Mouse (Mus musculus): ENCODE measurements around the gene Olfr417. TPM values are rescaled to one million over a fixed set of nuclear protein-coding genes. Genes with fewer than 3 reads are reported as not detected.
"Not testable (repeated sequence)": the region's sequence is repeated elsewhere in the genome, so short reads cannot be mapped to it uniquely, and the experiment has no call there.

Gene Olfr417
- not detected for total RNA-seq (2021)
- long read RNA-seq = 0 reads

DNA sequence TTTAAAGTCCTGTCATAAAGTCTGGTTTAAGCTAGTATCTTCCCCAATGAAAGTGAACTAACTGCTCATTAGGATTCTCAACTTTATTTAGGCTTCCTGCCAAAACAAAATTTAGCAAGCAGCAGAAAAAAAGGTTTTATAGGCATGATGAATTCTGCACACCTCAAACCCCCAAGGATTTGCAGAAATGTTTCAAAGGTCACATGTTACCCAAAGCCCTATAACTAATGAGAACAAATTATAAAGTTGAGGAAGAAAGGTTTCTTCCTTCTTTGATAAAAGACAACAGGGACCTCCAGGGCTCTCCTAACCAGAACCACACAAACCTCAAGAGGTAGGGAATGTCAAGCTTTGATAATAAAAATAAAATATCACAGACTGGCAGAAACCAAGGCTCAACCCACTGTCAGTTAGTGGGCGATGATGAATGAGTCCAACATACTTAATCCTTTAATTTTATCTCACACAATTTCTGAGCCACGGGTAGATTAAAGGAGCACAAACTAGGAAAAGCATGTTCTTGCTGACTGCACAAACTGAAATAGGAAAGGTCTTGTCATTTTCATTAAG, at the start of gene Olfr417:
TSS of gene Olfr417 (plus strand) at position 241 of the 570 bp plus-strand sequence.
- DNase-seq (ENCODE audit: low spot score in 2 of 2) = no peak

DNA sequence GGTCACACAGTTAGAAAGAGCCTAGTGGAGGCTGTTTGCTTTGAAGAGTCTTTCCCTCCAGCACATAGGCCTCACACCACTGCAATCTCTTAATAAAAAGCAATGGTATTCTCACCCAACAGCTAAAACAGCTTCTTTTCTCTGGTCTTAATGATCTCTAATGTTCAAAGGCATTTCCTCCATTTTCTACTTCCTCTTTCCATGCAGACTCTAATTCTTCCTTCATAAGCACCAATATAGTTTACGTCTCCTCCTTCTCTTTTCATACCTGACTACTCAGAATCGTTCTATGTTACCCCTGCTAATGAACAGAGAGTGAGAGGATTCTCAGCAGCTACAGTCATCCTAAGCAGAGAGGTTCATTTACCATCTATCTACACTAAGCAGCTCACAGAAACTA, 47.6 kb upstream of the Olfr417 start:
- no peak for DNase-seq (ENCODE audit: low spot score in 2 of 2)

DNA sequence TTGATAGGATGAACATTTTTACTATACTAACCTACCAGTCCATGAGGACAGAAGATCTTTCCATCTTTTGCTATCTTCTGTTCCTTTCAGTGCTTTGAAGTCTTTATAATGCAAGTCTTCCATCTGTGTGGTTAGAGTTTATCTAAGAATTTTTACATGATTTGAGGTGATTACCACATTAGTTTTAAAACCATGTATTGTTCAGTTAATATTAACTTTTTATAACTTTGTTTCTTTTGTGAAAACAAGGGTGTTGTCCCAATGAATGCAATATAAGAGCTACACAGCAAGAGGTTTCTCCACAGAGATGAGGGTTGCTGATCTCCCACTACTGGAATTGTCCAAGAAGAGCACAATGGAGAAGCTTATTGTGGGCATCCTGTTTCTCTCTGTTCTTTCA, 34.7 kb upstream of the Olfr417 start, which contains the start of gene Mptx1:
TSS of gene Mptx1 (plus strand) at position 301 of the 400 bp plus-strand sequence.
- no peak for DNase-seq (ENCODE audit: low spot score in 2 of 2)

GRCm38 (mm10) chr1:174353636-174354035, 11.3 kb upstream of the Olfr417 start:
- not testable (repeated sequence) for DNase-seq (ENCODE audit: low spot score in 2 of 2)

- no peak for DNase-seq (ENCODE audit: low spot score in 2 of 2)
Measured at GRCm38 (mm10) chr1:174354640-174355039, 10.3 kb upstream of the Olfr417 start.

- no peak for DNase-seq (ENCODE audit: low spot score in 2 of 2)
Measured at GRCm38 (mm10) chr1:174373799-174374198, 8.9 kb downstream of the Olfr417 start.

- no peak for DNase-seq (ENCODE audit: low spot score in 2 of 2)
Measured at GRCm38 (mm10) chr1:174390746-174391145, 25.8 kb downstream of the Olfr417 start, which contains the start of gene Olfr248. TSS of gene Olfr248 (plus strand) at chr1:174391046.

DNA sequence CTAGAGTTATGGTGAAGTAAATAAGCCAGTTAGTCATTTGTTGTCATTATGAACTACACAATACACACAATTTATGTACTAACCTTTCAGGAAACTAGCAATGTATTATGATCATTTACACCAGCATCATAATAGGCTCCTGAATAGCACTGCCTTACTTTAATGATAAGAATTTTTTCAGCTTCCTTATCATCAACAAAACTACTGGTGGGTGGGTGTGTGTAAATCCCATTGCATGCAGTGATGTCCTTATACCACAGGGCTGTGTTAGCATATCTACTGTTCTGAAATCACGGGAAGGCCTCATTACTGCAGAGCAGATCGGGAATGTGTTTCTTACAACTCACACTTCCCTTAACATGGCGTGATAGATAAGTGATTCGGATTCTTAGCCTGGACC, 58.0 kb downstream of the Olfr417 start:
- no peak for DNase-seq (ENCODE audit: low spot score in 2 of 2)

- DNase-seq (ENCODE audit: low spot score in 2 of 2) = no peak
Measured at GRCm38 (mm10) chr1:174423764-174424163, 58.8 kb downstream of the Olfr417 start, which contains the start of gene Olfr414. TSS of gene Olfr414 (plus strand) at chr1:174424064.

Other genes with a start within 250 kb of the Olfr417 start
- not detected for gene Olfr231, start 244.0 kb upstream of the Olfr417 start, total RNA-seq (2021)
- gene Olfr424, start 233.6 kb upstream of the Olfr417 start, total RNA-seq (2021) = not detected
- not detected for gene Olfr420, start 209.5 kb upstream of the Olfr417 start, total RNA-seq (2021)
- gene Spta1, start 192.3 kb upstream of the Olfr417 start, total RNA-seq (2021) = under 1 TPM; 0.05 TPM
- not detected for gene Olfr419, start 113.1 kb upstream of the Olfr417 start, total RNA-seq (2021)
- not detected for gene Mptx1, start 34.6 kb upstream of the Olfr417 start, total RNA-seq (2021)
- not detected for gene Olfr248, start 25.9 kb downstream of the Olfr417 start, total RNA-seq (2021)
- not detected for gene Olfr414, start 58.9 kb downstream of the Olfr417 start, total RNA-seq (2021)
- not detected for gene Olfr220, start 77.0 kb downstream of the Olfr417 start, total RNA-seq (2021)
- gene Fmn2, start 136.7 kb downstream of the Olfr417 start, total RNA-seq (2021) = 10 to 100 TPM; 69.2 to 71.0 TPM

Measured in layer of hippocampus, adult 18-20 months (tissue).